Mouse (Mus musculus) heart, adult 2 months (tissue): ENCODE data around the gene Kcnh7.

Source experiments
- CTCF ChIP-seq: fragments of 200-600 bp; IDR thresholded peaks from 2 replicates; pipeline ENCODE4 v1.8.1; 2022; ENCODE audit warnings: antibody characterized with exemption, mild to moderate bottlenecking, moderate library complexity
- EP300 ChIP-seq: fragments of 200-500 bp; IDR thresholded peaks from 2 replicates; pipeline ENCODE4 v1.6.1; 2011; ENCODE audit warnings: low read depth, low read length, control low read depth; ENCODE audit not compliant: insufficient read depth
- POLR2A ChIP-seq: fragments of 200-500 bp; IDR thresholded peaks from 2 replicates; pipeline ENCODE4 v1.6.1; 2011; ENCODE audit warnings: mild to moderate bottlenecking, low read depth, low read length, control low read depth; ENCODE audit not compliant: insufficient read depth

- no peak for TF ChIP-seq POLR2A
- TF ChIP-seq CTCF, result no peak
- no peak for TF ChIP-seq EP300
These were observed 30.4 kb downstream of the Kcnh7 start for GRCm38 (mm10) chr2:63153701-63154100.
